Mouse (Mus musculus): Measurements from ENCODE around the gene Smndc1. TPM values are rescaled to one million over a fixed set of nuclear protein-coding genes. Genes with fewer than 3 reads are reported as not detected.

Smndc1 gene
- 28.3 and 31.6 TPM in 2 replicates for polyA plus RNA-seq (2015; fragmentation: Nextera tagmentation; extraction: Ambion mirVana)

DNA sequence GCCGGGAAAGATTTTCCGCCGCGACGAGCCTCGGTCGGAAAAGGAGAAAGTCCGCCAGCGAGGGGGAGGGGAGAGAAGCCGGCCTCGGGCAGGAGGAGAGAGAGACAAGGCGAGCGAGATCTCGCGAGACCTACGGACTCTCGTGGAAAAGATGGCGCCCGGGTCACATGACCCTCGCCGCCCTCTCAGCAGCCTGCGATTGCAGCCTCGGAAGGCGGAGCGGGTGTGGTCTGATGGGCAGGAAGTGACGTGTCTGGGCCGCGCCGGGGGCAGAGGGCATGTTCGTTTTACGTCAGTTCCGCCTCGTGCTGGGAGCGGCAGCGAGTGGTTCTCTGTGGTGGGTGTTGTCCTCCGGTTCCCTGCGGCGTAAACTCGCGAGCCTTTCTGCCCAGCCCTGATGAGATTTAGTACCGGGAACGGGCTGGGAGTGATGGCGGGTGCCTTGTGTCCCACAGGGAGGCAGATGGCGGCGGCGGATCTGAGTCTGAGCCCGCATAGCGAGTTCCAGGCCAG lies at the start of gene Smndc1:
Smndc1 (minus strand) TSS at position 84 of the 513 bp plus-strand sequence.
- Histone ChIP-seq H3K36me3 (peaks cover 28% of the 10 kb centered on the region), H3K9ac (peak within 1 kb of the TSS; percentile 98), H3K27ac (replicated peaks) (peak within 1 kb of the TSS; percentile 95), H3K4me1 (replicated peaks) (peaks cover 30% of the 10 kb centered on the region), H3K27me3 (no peaks in the 10 kb centered on the region), H3K4me2 (peak within 1 kb of the TSS; percentile 72), H3K9me3 (no peaks in the 10 kb centered on the region), H3K4me3 (peak within 1 kb of the TSS; percentile 94)
- under 1% methylated on average over 48 of the region's 48 CpGs for WGBS
- ATAC-seq (ENCODE audit: low FRiP score, low read depth): peak; percentile 98

- no peaks in the 10 kb centered on the region for H3K9me3 ChIP-seq
- no peak overlapping the region for H3K4me3 ChIP-seq
- no peak for ATAC-seq (ENCODE audit: low FRiP score, low read depth)
- H3K27ac ChIP-seq (replicated peaks): no peak overlapping the region
- 88% methylated on average over 7 of the region's 7 CpGs for WGBS
- H3K4me2 ChIP-seq: no peak overlapping the region
- no peaks in the 10 kb centered on the region for H3K36me3 ChIP-seq
- H3K27me3 ChIP-seq: no peaks in the 10 kb centered on the region
- no peak overlapping the region for H3K9ac ChIP-seq
- peaks cover 5% of the 10 kb centered on the region; the same call in 1 of the 2 replicates for H3K4me1 ChIP-seq (replicated peaks)
Observed at GRCm38 (mm10) chr19:53439340-53439739, 49.0 kb upstream of the Smndc1 start.

GRCm38 (mm10) chr19:53437991-53438390 lies 47.6 kb upstream of the Smndc1 start:
- no peak overlapping the region for H3K4me3 ChIP-seq
- peaks cover 5% of the 10 kb centered on the region; the same call in 1 of the 2 replicates for H3K4me1 ChIP-seq (replicated peaks)
- no peak overlapping the region for H3K27ac ChIP-seq (replicated peaks)
- H3K4me2 ChIP-seq: no peak overlapping the region
- no peaks in the 10 kb centered on the region for H3K9me3 ChIP-seq
- WGBS: 91% methylated on average over 8 of the region's 8 CpGs
- H3K9ac ChIP-seq: no peak overlapping the region
- H3K36me3 ChIP-seq: no peaks in the 10 kb centered on the region
- no peaks in the 10 kb centered on the region for H3K27me3 ChIP-seq
- ATAC-seq (ENCODE audit: low FRiP score, low read depth): no peak

DNA sequence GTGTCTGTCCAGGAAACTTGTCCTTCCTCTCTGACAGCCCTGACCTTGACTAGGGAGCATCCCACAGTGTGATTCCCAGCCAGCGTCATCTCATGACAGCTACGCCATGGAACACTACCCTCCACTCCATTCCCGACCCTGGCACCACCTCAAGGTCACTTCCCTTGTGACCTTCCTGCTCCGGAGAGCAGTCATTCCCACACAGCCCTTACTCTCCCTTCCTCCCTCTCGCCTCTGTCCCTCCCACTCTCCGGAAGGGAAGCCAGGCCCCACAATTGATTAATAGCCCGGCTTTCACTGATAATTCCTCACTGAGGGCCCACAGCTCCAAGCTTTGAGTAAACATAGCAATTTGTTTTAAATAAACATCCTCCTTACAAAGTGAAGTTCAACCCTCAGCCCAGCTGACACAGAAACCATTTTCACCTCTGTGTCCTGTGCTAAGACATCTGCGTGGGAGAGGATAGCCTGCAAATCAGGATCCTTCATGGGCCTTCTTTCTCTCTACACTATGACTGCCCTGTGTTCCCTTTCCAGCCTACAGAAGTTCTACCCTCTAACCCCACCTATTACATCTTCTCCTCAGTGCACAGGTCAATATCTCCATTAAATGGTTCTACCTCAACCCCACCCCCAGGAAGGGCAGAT lies 47.1 kb upstream of the Smndc1 start:
- no peak overlapping the region for H3K4me2 ChIP-seq
- peaks cover 5% of the 10 kb centered on the region; the same call in 1 of the 2 replicates for H3K4me1 ChIP-seq (replicated peaks)
- no peaks in the 10 kb centered on the region for H3K36me3 ChIP-seq
- no peak overlapping the region for H3K27ac ChIP-seq (replicated peaks)
- H3K9ac ChIP-seq: no peak overlapping the region
- no peaks in the 10 kb centered on the region for H3K27me3 ChIP-seq
- H3K4me3 ChIP-seq: no peak overlapping the region
- no peak for ATAC-seq (ENCODE audit: low FRiP score, low read depth)
- H3K9me3 ChIP-seq: no peaks in the 10 kb centered on the region
- 53% methylated on average over 8 of the region's 8 CpGs for WGBS

DNA sequence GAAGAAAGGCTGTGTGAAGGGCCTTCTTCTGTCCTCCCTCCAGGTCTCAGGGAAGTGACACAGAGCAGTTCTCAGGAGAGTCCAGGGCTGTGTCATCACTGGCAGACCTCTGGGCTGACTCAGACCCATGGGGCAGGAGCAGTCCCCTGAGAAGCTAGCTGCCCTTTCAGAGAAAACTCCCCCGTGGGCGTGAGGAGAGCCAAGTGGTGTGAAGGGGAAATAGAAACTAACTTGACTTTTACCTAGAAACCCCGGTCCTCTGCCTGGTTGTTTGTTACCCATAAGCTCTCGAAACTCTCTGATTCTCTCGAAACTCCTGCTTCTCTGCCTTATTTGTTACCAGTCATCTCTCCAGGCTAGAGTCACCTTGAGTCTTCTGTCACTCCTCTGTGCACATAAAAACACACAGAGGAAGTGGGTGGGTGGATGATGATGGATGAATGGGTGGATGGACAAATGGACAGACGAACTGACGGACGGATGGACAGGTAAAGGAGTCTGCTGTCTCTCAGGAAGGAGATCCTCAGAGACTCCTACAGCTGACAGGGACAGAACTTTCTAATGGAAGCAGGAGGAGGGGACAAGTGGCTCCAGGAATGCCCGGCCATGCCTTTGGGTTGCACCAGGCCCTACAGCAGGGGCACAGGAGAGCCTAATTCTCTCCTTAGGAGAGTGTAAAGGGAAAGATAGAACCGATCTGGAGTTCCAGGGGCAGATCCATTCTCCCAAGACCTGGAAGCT lies 43.7 kb upstream of the Smndc1 start:
- H3K4me1 ChIP-seq (replicated peaks): peaks cover 12% of the 10 kb centered on the region
- H3K9me3 ChIP-seq: no peaks in the 10 kb centered on the region
- no peak overlapping the region for H3K27ac ChIP-seq (replicated peaks)
- 86% methylated on average over 10 of the region's 10 CpGs for WGBS
- H3K4me2 ChIP-seq: no peak overlapping the region
- H3K4me3 ChIP-seq: no peak overlapping the region
- no peaks in the 10 kb centered on the region for H3K36me3 ChIP-seq
- no peak for ATAC-seq (ENCODE audit: low FRiP score, low read depth)
- no peak overlapping the region for H3K9ac ChIP-seq
- no peaks in the 10 kb centered on the region for H3K27me3 ChIP-seq

- H3K4me1 ChIP-seq (replicated peaks): peaks cover 21% of the 10 kb centered on the region
- 80% methylated on average over 11 of the region's 11 CpGs for WGBS
- H3K4me3 ChIP-seq: no peak overlapping the region
- H3K36me3 ChIP-seq: no peaks in the 10 kb centered on the region
- H3K4me2 ChIP-seq: no peak overlapping the region
- no peaks in the 10 kb centered on the region for H3K9me3 ChIP-seq
- no peak overlapping the region for H3K9ac ChIP-seq
- peak overlapping the region; percentile 46; the same call in 1 of the 2 replicates for H3K27ac ChIP-seq (replicated peaks)
- ATAC-seq (ENCODE audit: low FRiP score, low read depth): no peak
- no peaks in the 10 kb centered on the region for H3K27me3 ChIP-seq
Observed at GRCm38 (mm10) chr19:53431003-53431402, 40.6 kb upstream of the Smndc1 start.

DNA sequence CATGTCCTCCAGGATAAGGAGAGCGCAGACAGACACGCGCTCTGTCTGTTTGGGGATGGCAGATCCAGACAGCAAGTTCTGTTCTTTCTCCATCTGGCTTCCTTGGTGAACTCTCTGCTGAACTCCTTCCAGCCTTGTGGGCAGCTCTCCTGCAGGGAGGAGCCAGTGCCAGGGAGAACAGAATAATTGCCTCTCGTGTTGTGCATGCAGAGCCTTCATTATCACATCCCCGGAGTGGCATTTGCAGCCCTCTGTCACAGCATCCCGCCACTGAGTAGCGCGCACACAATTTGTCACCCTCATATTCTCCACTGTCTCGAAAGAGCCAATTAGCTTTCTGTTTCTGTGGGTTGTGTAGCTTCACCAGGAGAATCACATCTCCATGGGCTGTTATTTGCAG lies 40.0 kb upstream of the Smndc1 start:
- Histone ChIP-seq H3K4me3 (no peak overlapping the region), H3K4me1 (replicated peaks) (peaks cover 21% of the 10 kb centered on the region), H3K36me3 (no peaks in the 10 kb centered on the region), H3K9me3 (no peaks in the 10 kb centered on the region), H3K27ac (replicated peaks) (peak overlapping the region; percentile 46), H3K4me2 (no peak overlapping the region), H3K9ac (no peak overlapping the region), H3K27me3 (no peaks in the 10 kb centered on the region)
- WGBS: 26% methylated on average over 9 of the region's 9 CpGs
- peak; percentile 75 for ATAC-seq (ENCODE audit: low FRiP score, low read depth)

- Histone ChIP-seq H3K27me3 (no peaks in the 10 kb centered on the region), H3K4me1 (replicated peaks) (peaks cover 21% of the 10 kb centered on the region), H3K27ac (replicated peaks) (0 out of 2 replicates have a peak overlapping the region, but pooled peaks have one; percentile 0), H3K4me3 (no peak overlapping the region), H3K36me3 (no peaks in the 10 kb centered on the region), H3K4me2 (no peak overlapping the region), H3K9ac (no peak overlapping the region), H3K9me3 (no peaks in the 10 kb centered on the region)
- ATAC-seq (ENCODE audit: low FRiP score, low read depth): no peak
- 57% methylated on average over 8 of the region's 8 CpGs for WGBS
Observed at GRCm38 (mm10) chr19:53427817-53428216, 37.4 kb upstream of the Smndc1 start.

- no peaks in the 10 kb centered on the region for H3K36me3 ChIP-seq
- H3K9ac ChIP-seq: no peak overlapping the region
- WGBS: 57% methylated on average over 7 of the region's 7 CpGs
- no peaks in the 10 kb centered on the region for H3K27me3 ChIP-seq
- ATAC-seq (ENCODE audit: low FRiP score, low read depth): no peak
- H3K27ac ChIP-seq (replicated peaks): no peak overlapping the region
- H3K4me2 ChIP-seq: no peak overlapping the region
- H3K9me3 ChIP-seq: no peaks in the 10 kb centered on the region
- H3K4me3 ChIP-seq: no peak overlapping the region
- peaks cover 21% of the 10 kb centered on the region for H3K4me1 ChIP-seq (replicated peaks)
Observed at GRCm38 (mm10) chr19:53427346-53427745, 37.0 kb upstream of the Smndc1 start.

DNA sequence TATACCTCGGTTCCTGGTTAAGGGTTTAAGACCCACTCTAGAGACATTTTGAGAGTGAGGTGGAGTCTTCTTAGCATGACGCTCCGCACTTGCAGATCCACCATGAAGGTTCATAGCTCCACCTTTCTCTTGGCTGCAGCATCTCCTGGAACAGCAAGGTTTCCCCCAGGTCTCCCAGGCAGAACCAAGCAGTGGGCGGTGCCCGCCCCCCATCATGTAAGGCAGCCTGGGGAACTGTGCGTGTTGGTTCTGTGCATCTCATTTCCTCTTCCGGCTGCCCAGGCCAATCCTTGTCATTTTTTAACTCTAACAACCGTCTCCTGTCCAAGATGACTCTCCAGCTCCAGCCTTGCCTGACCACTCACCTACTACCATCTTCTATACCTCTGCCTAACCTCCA lies 35.4 kb upstream of the Smndc1 start:
- Histone ChIP-seq H3K9me3 (no peaks in the 10 kb centered on the region), H3K27ac (replicated peaks) (no peak overlapping the region), H3K36me3 (no peaks in the 10 kb centered on the region), H3K4me2 (no peak overlapping the region), H3K27me3 (no peaks in the 10 kb centered on the region), H3K4me1 (replicated peaks) (peaks cover 24% of the 10 kb centered on the region), H3K9ac (no peak overlapping the region), H3K4me3 (no peak overlapping the region)
- WGBS: 89% methylated on average over 8 of the region's 8 CpGs
- ATAC-seq (ENCODE audit: low FRiP score, low read depth): no peak

GRCm38 (mm10) chr19:53424629-53425028 lies 34.3 kb upstream of the Smndc1 start:
- H3K4me2 ChIP-seq: no peak overlapping the region
- no peak overlapping the region for H3K4me3 ChIP-seq
- H3K4me1 ChIP-seq (replicated peaks): peaks cover 18% of the 10 kb centered on the region
- WGBS: 69% methylated on average over 18 of the region's 18 CpGs
- H3K27me3 ChIP-seq: no peaks in the 10 kb centered on the region
- no peaks in the 10 kb centered on the region for H3K9me3 ChIP-seq
- ATAC-seq (ENCODE audit: low FRiP score, low read depth): no peak
- no peak overlapping the region for H3K27ac ChIP-seq (replicated peaks)
- no peak overlapping the region for H3K9ac ChIP-seq
- no peaks in the 10 kb centered on the region for H3K36me3 ChIP-seq

GRCm38 (mm10) chr19:53423816-53424465 lies 33.6 kb upstream of the Smndc1 start:
- H3K4me3 ChIP-seq: no peak overlapping the region
- WGBS: 62% methylated on average over 17 of the region's 17 CpGs
- ATAC-seq (ENCODE audit: low FRiP score, low read depth): no peak

More at GRCm38 (mm10) chr19:53423816-53424465, 33.6 kb upstream of the Smndc1 start:
- no peaks in the 10 kb centered on the region for H3K9me3 ChIP-seq
- no peak overlapping the region for H3K9ac ChIP-seq
- no peak overlapping the region for H3K4me2 ChIP-seq
- H3K36me3 ChIP-seq: no peaks in the 10 kb centered on the region
- no peak overlapping the region for H3K27ac ChIP-seq (replicated peaks)
- peaks cover 18% of the 10 kb centered on the region for H3K4me1 ChIP-seq (replicated peaks)
- no peaks in the 10 kb centered on the region for H3K27me3 ChIP-seq
